Mouse (Mus musculus) embryonic stem cell, embryonic (primary cell): ENCODE measurements at regions not wholly inside any gene's neighbourhood (a gene's known extent, or its start where the extent isn't known, plus 50 kb on each side); places are given as distances from the start of the nearest gene placed in this dataset.

Source experiments
- CTCF ChIA-PET, 4 experiments: fragments of 300-600 bp in 2 of 4; fragments of 350-600 bp in 2 of 4; sonication (Branson Sonifier 250); formaldehyde crosslinking; loops; one replicate each; lab custom pipeline; 2022; ENCODE audit warnings: inconsistent platforms in 2 of 4; lab: Charles Lee
- POLR2A ChIA-PET, 4 experiments: fragments of 300-600 bp in 2 of 4; fragments of 350-600 bp in 2 of 4; sonication (Branson Sonifier 250); formaldehyde crosslinking; loops; one replicate each; lab custom pipeline; 2022; ENCODE audit warnings: antibody characterized with exemption in 4 of 4, inconsistent platforms in 1 of 4; lab: Charles Lee

- POLR2A ChIA-PET = no interaction called here
- CTCF ChIA-PET = interaction anchor here in 1 of 4 experiments (0.8 kb wide), 1 partner anchor 234 kb away, joined by 5 read pairs; no protein-coding TSS in a partner anchor
Observed at GRCm38 (mm10) chr3:148762541-148763225, 227.7 kb downstream of the Adgrl2 start.

- ChIA-PET CTCF (no interaction called here), POLR2A (no interaction called here)
Observed at GRCm38 (mm10) chr3:148761586-148761985, 228.8 kb downstream of the Adgrl2 start.

GRCm38 (mm10) chr3:148759500-148759899 is 230.9 kb downstream of the Adgrl2 start:
- ChIA-PET POLR2A (no interaction called here), CTCF (no interaction called here)

GRCm38 (mm10) chr3:148746234-148746633 is 244.1 kb downstream of the Adgrl2 start:
- CTCF ChIA-PET = no interaction called here

GRCm38 (mm10) chr3:148744651-148745050 is 245.7 kb downstream of the Adgrl2 start:
- ChIA-PET CTCF (no interaction called here), POLR2A (no interaction called here)

More at GRCm38 (mm10) chr3:148746234-148746633, 244.1 kb downstream of the Adgrl2 start:
- POLR2A ChIA-PET = no interaction called here

GRCm38 (mm10) chr3:148734194-148734749 is 256.1 kb downstream of the Adgrl2 start:
- ChIA-PET CTCF (interaction anchor here in 1 of 4 experiments (0.5 kb wide), 1 partner anchor 631 kb away, joined by 3 read pairs; no protein-coding TSS in a partner anchor), POLR2A (no interaction called here)

GRCm38 (mm10) chr3:148733227-148733854 is 257.0 kb downstream of the Adgrl2 start:
- POLR2A ChIA-PET = no interaction called here

GRCm38 (mm10) chr3:148731436-148731835 is 258.9 kb downstream of the Adgrl2 start:
- ChIA-PET POLR2A (no interaction called here), CTCF (no interaction called here)

More at GRCm38 (mm10) chr3:148733227-148733854, 257.0 kb downstream of the Adgrl2 start:
- CTCF ChIA-PET = no interaction called here

GRCm38 (mm10) chr3:148729242-148729680 is 261.1 kb downstream of the Adgrl2 start:
- POLR2A ChIA-PET = no interaction called here
- CTCF ChIA-PET = no interaction called here

GRCm38 (mm10) chr3:148728513-148729241 is 261.7 kb downstream of the Adgrl2 start:
- ChIA-PET POLR2A (no interaction called here), CTCF (no interaction called here)

GRCm38 (mm10) chr3:148726596-148727331 is 263.6 kb downstream of the Adgrl2 start:
- CTCF ChIA-PET = no interaction called here
- POLR2A ChIA-PET = interaction anchor here in 1 of 4 experiments (0.6 kb wide), 1 partner anchor 709 kb away, joined by 3 read pairs; no protein-coding TSS in a partner anchor

- CTCF ChIA-PET = no interaction called here
- POLR2A ChIA-PET = no interaction called here
Observed at GRCm38 (mm10) chr3:148696555-148696954, 293.8 kb downstream of the Adgrl2 start.

GRCm38 (mm10) chr3:148695453-148695852 is 294.9 kb downstream of the Adgrl2 start:
- POLR2A ChIA-PET = no interaction called here
- CTCF ChIA-PET = no interaction called here

GRCm38 (mm10) chr3:148683181-148683580 is 307.2 kb downstream of the Adgrl2 start:
- ChIA-PET POLR2A (no interaction called here), CTCF (no interaction called here)

GRCm38 (mm10) chr3:148682445-148682994 is 307.8 kb downstream of the Adgrl2 start:
- ChIA-PET CTCF (no interaction called here), POLR2A (interaction anchor here in 1 of 4 experiments (0.7 kb wide), 1 partner anchor 21 kb away, joined by 3 read pairs; no protein-coding TSS in a partner anchor)

GRCm38 (mm10) chr3:148681186-148681585 is 309.2 kb downstream of the Adgrl2 start:
- ChIA-PET POLR2A (no interaction called here), CTCF (no interaction called here)

GRCm38 (mm10) chr3:148680737-148681136 is 309.6 kb downstream of the Adgrl2 start:
- ChIA-PET POLR2A (no interaction called here), CTCF (no interaction called here)

- ChIA-PET POLR2A (interaction anchor here in 1 of 4 experiments (1.2 kb wide), 1 partner anchor 10 kb away, joined by 4 read pairs; no protein-coding TSS in a partner anchor), CTCF (no interaction called here)
Observed at GRCm38 (mm10) chr3:148680086-148680485, 310.3 kb downstream of the Adgrl2 start.
